Mouse (Mus musculus) limb, embryonic 12.5 days (tissue): Measurements from ENCODE around the gene Dcaf12. TPM values are rescaled to one million over a fixed set of nuclear protein-coding genes. Genes with fewer than 3 reads are reported as not detected.

ENCODE experiments used
- polyA plus RNA-seq: library from polyadenylated mRNA; unstranded; fragments of >200 nt; fragmentation: Nextera tagmentation; extraction: Ambion mirVana; gene quantifications from 2 replicates; pipeline ENCODE4 v1.2.1, GENCODE M21; 2016

Gene Dcaf12
- polyA plus RNA-seq, 1 experiment from 2014 or later, result 52.0 TPM

Other genes with a start within 250 kb of the Dcaf12 start
- 1.0 TPM in 2 replicates for gene Aqp3, start 216.7 kb downstream of the Dcaf12 start, polyA plus RNA-seq
- gene Nol6, start 190.4 kb downstream of the Dcaf12 start, polyA plus RNA-seq, result 24.6 and 29.8 TPM in 2 replicates
- gene Ube2r2, start 179.1 kb downstream of the Dcaf12 start, polyA plus RNA-seq, result 106 and 120 TPM in 2 replicates
- 69.7 and 74.3 TPM in 2 replicates for gene Ubap2, start 39.7 kb downstream of the Dcaf12 start, polyA plus RNA-seq
- gene Ubap1, start 34.1 kb upstream of the Dcaf12 start, polyA plus RNA-seq, result 55.9 and 58.0 TPM in 2 replicates
- gene Kif24, start 150.0 kb upstream of the Dcaf12 start, polyA plus RNA-seq, result 11.6 and 11.7 TPM in 2 replicates
- 49.9 and 50.1 TPM in 2 replicates for gene Nudt2, start 150.3 kb upstream of the Dcaf12 start, polyA plus RNA-seq
- gene AI464131, start 188.2 kb upstream of the Dcaf12 start, polyA plus RNA-seq, result 2.3 and 3.1 TPM in 2 replicates
- gene 1110017D15Rik, start 202.4 kb upstream of the Dcaf12 start, polyA plus RNA-seq, result 1.5 TPM in 2 replicates